Mouse (Mus musculus) megakaryocyte, embryonic 14.5 days (primary cell): Measurements from ENCODE around the gene Akp3.

ENCODE experiments used
- FLI1 ChIP-seq: IDR thresholded peaks from 2 replicates; pipeline ENCODE4 v1.6.1; 2012; ENCODE audit warnings: low read length, inconsistent platforms, mixed read lengths
- GATA1 ChIP-seq: IDR thresholded peaks from 3 replicates; pipeline ENCODE4 v1.6.1; 2012; ENCODE audit warnings: mixed read lengths, low read length, inconsistent platforms, borderline replicate concordance

DNA sequence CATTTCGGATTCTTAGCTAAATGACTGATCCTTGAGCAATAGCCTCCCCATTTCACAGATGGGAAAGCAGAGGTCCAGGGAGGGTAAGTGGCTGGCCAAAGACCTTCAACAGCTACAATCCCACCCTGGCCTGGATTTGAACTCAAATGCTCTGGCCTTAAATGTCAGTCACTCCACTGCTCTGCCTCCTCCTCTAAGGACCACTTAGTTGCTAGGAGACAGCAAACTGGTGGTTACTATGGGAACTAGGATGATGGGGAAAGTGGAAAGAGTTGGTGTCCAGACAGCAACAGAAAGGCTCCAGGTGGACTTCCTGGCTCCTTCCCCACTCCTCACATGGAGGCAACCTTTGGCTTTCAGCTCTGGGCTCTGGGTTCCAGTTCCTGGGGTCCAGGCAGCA, 46.5 kb downstream of the Akp3 start:
- TF ChIP-seq FLI1 (no peak), GATA1 (no peak)
